Mouse (Mus musculus): Measurements from ENCODE around the gene Cyp2w1. TPM values are rescaled to one million over a fixed set of nuclear protein-coding genes. Genes with fewer than 3 reads are reported as not detected.

Cyp2w1 gene
- polyA plus RNA-seq, 1 experiment from 2014 or later = not detected

DNA sequence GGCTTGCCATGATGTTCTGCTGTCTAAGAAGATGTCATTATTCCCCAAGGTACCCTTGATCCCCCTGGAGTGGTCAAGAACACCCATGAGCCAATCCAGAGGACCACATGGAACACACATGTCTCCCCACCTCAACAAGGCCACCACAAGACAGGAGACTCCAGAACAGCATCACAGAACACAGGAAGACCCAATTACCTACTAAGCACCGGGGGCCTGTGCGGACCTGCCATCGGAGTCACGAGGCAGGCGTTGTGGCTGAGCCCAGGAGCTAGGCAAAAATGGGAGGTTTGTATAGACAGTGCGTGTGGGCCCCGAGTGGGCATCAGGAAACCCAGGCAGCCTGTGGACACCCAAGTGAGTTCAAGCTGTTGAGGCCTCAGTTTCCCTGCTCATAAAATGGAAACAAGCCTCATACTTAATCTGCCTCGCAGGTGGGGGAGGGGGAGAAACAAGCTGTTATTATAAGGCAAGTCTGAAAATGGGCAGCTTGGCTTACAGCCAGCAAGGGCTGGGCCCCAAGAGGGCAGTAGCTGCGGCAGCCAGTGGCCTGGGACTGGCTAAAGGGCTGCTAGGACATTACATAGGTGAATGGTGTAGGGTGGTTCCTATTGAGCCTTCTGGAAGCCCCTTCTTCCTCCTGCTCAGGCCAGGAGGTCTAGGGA lies 29.0 kb upstream of the Cyp2w1 start:
- no peak for ATAC-seq (ENCODE audit: insufficient number of reproducible peaks, low FRiP score)
- H3K9ac ChIP-seq = no peak overlapping the region
- H3K27me3 ChIP-seq (replicated peaks) = peaks cover 68% of the 10 kb centered on the region
- no peak overlapping the region for H3K4me2 ChIP-seq
- no peak overlapping the region for H3K27ac ChIP-seq (ENCODE audit: poor library complexity, severe bottlenecking)
- peaks cover 21% of the 10 kb centered on the region for H3K4me1 ChIP-seq (replicated peaks)
- WGBS = 73% methylated on average over 9 of the region's 9 CpGs
- H3K4me3 ChIP-seq = no peak overlapping the region
- no peaks in the 10 kb centered on the region for H3K36me3 ChIP-seq
- no peaks in the 10 kb centered on the region for H3K9me3 ChIP-seq (replicated peaks)

DNA sequence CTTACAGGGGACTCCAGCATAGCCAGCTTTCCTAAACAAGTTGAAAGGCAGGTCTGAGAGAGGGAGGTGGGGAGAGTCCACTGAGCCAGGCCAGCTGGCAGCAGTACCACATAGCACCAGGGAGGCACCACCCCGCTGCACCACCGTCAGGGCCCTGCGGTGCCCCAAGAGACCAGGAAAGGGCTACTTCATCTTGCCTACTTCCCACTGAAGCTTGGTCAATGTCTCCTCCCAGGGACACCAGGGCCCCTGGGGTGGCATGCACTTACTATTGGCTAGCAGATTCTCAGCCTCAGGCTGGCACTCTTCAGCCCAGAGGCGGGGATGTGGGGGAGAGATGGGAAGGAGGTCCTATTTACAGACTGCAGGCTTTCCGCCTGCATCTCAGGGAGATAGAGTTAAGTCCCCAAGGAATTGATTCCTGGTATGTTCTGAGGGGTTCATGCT lies 28.3 kb upstream of the Cyp2w1 start:
- Histone ChIP-seq H3K9me3 (replicated peaks) (no peaks in the 10 kb centered on the region), H3K4me2 (peak overlapping the region; percentile 99; the same call in 1 of the 2 replicates), H3K27ac (ENCODE audit: poor library complexity, severe bottlenecking) (no peak overlapping the region), H3K36me3 (no peaks in the 10 kb centered on the region), H3K4me1 (replicated peaks) (peaks cover 21% of the 10 kb centered on the region), H3K27me3 (replicated peaks) (peaks cover 75% of the 10 kb centered on the region), H3K9ac (no peak overlapping the region), H3K4me3 (no peak overlapping the region)
- WGBS = 65% methylated on average over 5 of the region's 5 CpGs
- ATAC-seq (ENCODE audit: insufficient number of reproducible peaks, low FRiP score) = no peak

DNA sequence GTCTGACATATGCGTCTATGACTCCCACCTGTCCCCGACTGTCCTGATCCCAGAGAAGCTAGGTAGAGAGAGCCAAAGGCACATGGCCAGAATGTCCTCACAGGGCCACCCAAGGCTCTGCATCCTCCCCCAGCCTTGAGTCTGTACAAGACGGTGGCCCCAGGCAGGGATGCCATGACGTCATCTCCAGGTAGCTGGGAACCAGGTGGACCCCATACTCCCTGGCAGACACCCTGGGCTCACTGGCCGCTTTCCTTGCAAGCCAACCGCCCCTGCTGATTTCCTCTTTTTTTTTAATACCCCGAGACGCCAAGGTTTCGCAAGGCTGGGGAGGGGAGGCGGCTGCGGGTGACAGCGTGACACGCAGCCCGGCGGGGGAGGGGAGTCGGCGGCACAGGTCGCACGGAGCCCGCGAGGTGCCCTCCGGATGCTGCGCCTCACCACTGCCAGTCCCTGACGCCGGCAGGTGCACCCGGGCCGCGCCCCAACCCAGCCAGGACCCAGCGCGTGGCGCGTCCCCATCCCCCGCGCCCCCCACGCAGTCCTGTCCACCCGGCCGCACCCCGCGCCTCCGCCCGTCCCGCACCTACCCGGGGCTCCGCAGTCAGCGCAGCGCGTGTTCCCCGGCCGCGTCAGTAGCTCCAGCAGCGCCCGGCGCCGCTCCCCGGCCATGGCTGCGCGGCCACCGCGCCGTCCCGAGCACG lies 27.6 kb upstream of the Cyp2w1 start:
- H3K9ac ChIP-seq = peak overlapping the region; percentile 80
- no peak overlapping the region for H3K27ac ChIP-seq (ENCODE audit: poor library complexity, severe bottlenecking)
- peak overlapping the region; percentile 74 for H3K4me3 ChIP-seq
- 3% methylated on average over 61 of the region's 62 CpGs for WGBS
- H3K27me3 ChIP-seq (replicated peaks) = peaks cover 78% of the 10 kb centered on the region
- H3K4me1 ChIP-seq (replicated peaks) = peaks cover 21% of the 10 kb centered on the region
- H3K9me3 ChIP-seq (replicated peaks) = no peaks in the 10 kb centered on the region
- peak overlapping the region; percentile 99 for H3K4me2 ChIP-seq
- no peaks in the 10 kb centered on the region for H3K36me3 ChIP-seq
- peak; percentile 17; the same call in 1 of the 2 replicates for ATAC-seq (ENCODE audit: insufficient number of reproducible peaks, low FRiP score)

DNA sequence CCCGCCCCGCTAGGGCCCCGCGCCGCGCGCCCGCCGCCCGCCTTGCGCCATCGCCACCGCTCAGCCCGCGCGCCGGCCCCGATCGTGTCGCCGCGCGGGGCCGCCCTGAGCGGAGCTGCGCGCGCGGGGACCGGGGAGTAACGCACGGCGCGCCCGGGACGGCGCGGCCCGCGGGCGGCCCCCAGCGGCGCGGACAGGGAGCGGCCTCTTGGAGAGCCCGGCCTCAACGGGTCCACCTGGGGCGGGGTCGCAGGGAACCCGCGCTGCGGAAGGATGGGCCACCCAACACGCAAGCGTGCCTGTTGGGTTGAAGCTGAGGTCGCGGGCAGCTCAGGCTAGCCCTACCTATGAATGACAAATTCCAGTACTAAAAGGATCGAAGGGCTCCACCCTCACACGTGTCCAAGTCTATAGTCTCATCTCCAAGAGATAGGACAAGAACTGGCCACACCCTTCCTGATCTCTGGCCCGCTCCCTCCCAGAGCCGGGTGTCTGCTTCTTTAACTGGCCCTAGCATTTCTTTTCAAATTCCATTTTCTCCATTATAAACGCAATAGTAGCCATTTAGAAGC lies 26.9 kb upstream of the Cyp2w1 start, which contains the start of gene Adap1:
Adap1 (minus strand) TSS at position 228 of the 572 bp plus-strand sequence.
- Histone ChIP-seq H3K4me1 (replicated peaks) (peaks cover 21% of the 10 kb centered on the region), H3K36me3 (no peaks in the 10 kb centered on the region), H3K27ac (ENCODE audit: poor library complexity, severe bottlenecking) (no peak within 1 kb of the TSS), H3K27me3 (replicated peaks) (peaks cover 78% of the 10 kb centered on the region), H3K4me3 (peak within 1 kb of the TSS; percentile 74), H3K9me3 (replicated peaks) (no peaks in the 10 kb centered on the region), H3K9ac (peak within 1 kb of the TSS; percentile 80), H3K4me2 (peak within 1 kb of the TSS; percentile 99)
- WGBS = 3% methylated on average over 61 of the region's 61 CpGs
- ATAC-seq (ENCODE audit: insufficient number of reproducible peaks, low FRiP score) = peak; percentile 67

GRCm38 (mm10) chr5:139326111-139326696 lies 26.2 kb upstream of the Cyp2w1 start:
- no peaks in the 10 kb centered on the region for H3K36me3 ChIP-seq
- WGBS = 70% methylated on average over 13 of the region's 13 CpGs
- H3K27ac ChIP-seq (ENCODE audit: poor library complexity, severe bottlenecking) = no peak overlapping the region
- H3K4me2 ChIP-seq = no peak overlapping the region
- no peak overlapping the region for H3K4me3 ChIP-seq
- H3K9ac ChIP-seq = no peak overlapping the region
- peaks cover 21% of the 10 kb centered on the region for H3K4me1 ChIP-seq (replicated peaks)
- no peak for ATAC-seq (ENCODE audit: insufficient number of reproducible peaks, low FRiP score)
- H3K9me3 ChIP-seq (replicated peaks) = no peaks in the 10 kb centered on the region
- H3K27me3 ChIP-seq (replicated peaks) = peaks cover 82% of the 10 kb centered on the region

- no peak overlapping the region for H3K9ac ChIP-seq
- WGBS = 58% methylated on average over 7 of the region's 7 CpGs
- H3K4me1 ChIP-seq (replicated peaks) = peaks cover 24% of the 10 kb centered on the region
- no peak for ATAC-seq (ENCODE audit: insufficient number of reproducible peaks, low FRiP score)
- no peak overlapping the region for H3K4me2 ChIP-seq
- H3K27ac ChIP-seq (ENCODE audit: poor library complexity, severe bottlenecking) = no peak overlapping the region
- H3K27me3 ChIP-seq (replicated peaks) = peaks cover 82% of the 10 kb centered on the region
- H3K9me3 ChIP-seq (replicated peaks) = no peaks in the 10 kb centered on the region
- no peaks in the 10 kb centered on the region for H3K36me3 ChIP-seq
- no peak overlapping the region for H3K4me3 ChIP-seq
These were observed 25.3 kb upstream of the Cyp2w1 start for GRCm38 (mm10) chr5:139326986-139327633.

- ATAC-seq (ENCODE audit: insufficient number of reproducible peaks, low FRiP score) = no peak
- Histone ChIP-seq H3K9me3 (replicated peaks) (no peaks in the 10 kb centered on the region), H3K4me2 (no peak overlapping the region), H3K4me3 (no peak overlapping the region), H3K9ac (no peak overlapping the region), H3K36me3 (no peaks in the 10 kb centered on the region), H3K27me3 (replicated peaks) (peaks cover 82% of the 10 kb centered on the region), H3K4me1 (replicated peaks) (peaks cover 29% of the 10 kb centered on the region), H3K27ac (ENCODE audit: poor library complexity, severe bottlenecking) (no peak overlapping the region)
- WGBS = 51% methylated on average over 7 of the region's 7 CpGs
These were observed 24.8 kb upstream of the Cyp2w1 start for GRCm38 (mm10) chr5:139327634-139328020.

GRCm38 (mm10) chr5:139330766-139331165 lies 21.7 kb upstream of the Cyp2w1 start:
- peaks cover 12% of the 10 kb centered on the region for H3K4me1 ChIP-seq (replicated peaks)
- no peak for ATAC-seq (ENCODE audit: insufficient number of reproducible peaks, low FRiP score)
- H3K36me3 ChIP-seq = peaks cover 13% of the 10 kb centered on the region; the same call in 1 of the 2 replicates
- no peak overlapping the region for H3K4me2 ChIP-seq
- no peak overlapping the region for H3K27ac ChIP-seq (ENCODE audit: poor library complexity, severe bottlenecking)
- H3K9me3 ChIP-seq (replicated peaks) = no peaks in the 10 kb centered on the region
- WGBS = 71% methylated on average over 7 of the region's 7 CpGs
- H3K9ac ChIP-seq = no peak overlapping the region
- peaks cover 59% of the 10 kb centered on the region for H3K27me3 ChIP-seq (replicated peaks)
- H3K4me3 ChIP-seq = no peak overlapping the region

DNA sequence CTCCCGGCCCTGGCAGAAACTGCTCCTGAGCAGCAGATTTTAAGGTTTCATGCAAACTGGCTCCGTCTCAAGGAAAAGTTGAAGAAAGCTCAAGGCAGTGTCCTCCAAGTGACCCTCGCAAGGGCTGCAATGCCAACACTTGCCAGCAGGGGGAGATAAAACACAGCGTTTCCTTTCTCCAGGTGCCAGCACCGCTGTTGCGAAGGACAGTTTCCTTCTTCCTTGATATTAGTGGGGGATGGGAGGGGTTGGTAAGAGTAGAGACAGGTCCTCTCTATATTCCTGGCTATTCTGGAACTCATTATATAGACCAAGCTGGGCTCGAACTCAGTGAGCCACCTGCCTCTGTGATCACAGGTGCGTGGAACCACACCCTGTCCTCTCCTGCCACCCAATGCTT lies 20.7 kb upstream of the Cyp2w1 start:
- Histone ChIP-seq H3K27me3 (replicated peaks) (peaks cover 53% of the 10 kb centered on the region), H3K4me1 (replicated peaks) (peaks cover 12% of the 10 kb centered on the region), H3K9me3 (replicated peaks) (no peaks in the 10 kb centered on the region), H3K4me2 (no peak overlapping the region), H3K4me3 (no peak overlapping the region), H3K27ac (ENCODE audit: poor library complexity, severe bottlenecking) (no peak overlapping the region), H3K9ac (no peak overlapping the region), H3K36me3 (peaks cover 23% of the 10 kb centered on the region; the same call in 1 of the 2 replicates)
- no peak for ATAC-seq (ENCODE audit: insufficient number of reproducible peaks, low FRiP score)
- WGBS = 19% methylated on average over 8 of the region's 8 CpGs

GRCm38 (mm10) chr5:139332590-139333272 lies 19.7 kb upstream of the Cyp2w1 start:
- ATAC-seq (ENCODE audit: insufficient number of reproducible peaks, low FRiP score) = no peak
- Histone ChIP-seq H3K4me2 (no peak overlapping the region), H3K9me3 (replicated peaks) (no peaks in the 10 kb centered on the region), H3K27me3 (replicated peaks) (peaks cover 43% of the 10 kb centered on the region), H3K4me3 (no peak overlapping the region), H3K27ac (ENCODE audit: poor library complexity, severe bottlenecking) (no peak overlapping the region), H3K36me3 (peaks cover 27% of the 10 kb centered on the region), H3K4me1 (replicated peaks) (peaks cover 22% of the 10 kb centered on the region), H3K9ac (no peak overlapping the region; the same call in 1 of the 2 replicates)
- WGBS = 69% methylated on average over 8 of the region's 8 CpGs

Data from heart, embryonic 12.5 days (tissue).